Mouse (Mus musculus): ENCODE data around the gene Myo7a. TPM values are rescaled to one million over a fixed set of nuclear protein-coding genes. Genes with fewer than 3 reads are reported as not detected.
A peak's percentile ranks its signal among the peaks of the same experiment; 100 is the strongest.

Myo7a gene
- polyA plus RNA-seq, 1 experiment from 2014 or later, result 15.9 TPM

DNA sequence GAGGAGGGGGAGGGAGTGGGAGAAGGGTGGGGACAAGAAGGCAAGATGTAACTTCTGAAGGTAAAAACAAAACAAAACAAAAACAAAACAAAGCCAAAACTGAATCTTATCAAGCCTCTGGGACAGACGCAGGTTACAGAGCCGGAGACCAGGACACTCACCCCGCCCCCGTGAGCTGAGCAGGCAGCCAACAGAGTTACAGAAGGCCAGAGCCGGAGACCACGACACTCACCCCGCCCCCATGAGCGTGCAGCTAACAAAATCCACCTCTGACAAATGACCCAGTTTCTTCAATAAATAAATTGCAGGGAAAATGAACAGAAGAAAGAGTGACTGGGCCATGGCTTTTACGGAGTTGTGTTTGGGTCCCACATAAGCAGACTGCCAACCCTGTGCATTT is 19.9 kb upstream of the Myo7a start:
- Histone ChIP-seq H3K36me3 (no peaks in the 10 kb centered on the region), H3K9me3 (no peaks in the 10 kb centered on the region), H3K27me3 (no peaks in the 10 kb centered on the region), H3K9ac (replicated peaks) (no peak overlapping the region), H3K4me3 (no peak overlapping the region), H3K4me2 (replicated peaks) (no peak overlapping the region), H3K27ac (replicated peaks) (no peak overlapping the region), H3K4me1 (peaks cover 4% of the 10 kb centered on the region)
- WGBS, result 20% methylated on average over 9 of the region's 9 CpGs
- no peak for ATAC-seq (replicated peaks)

DNA sequence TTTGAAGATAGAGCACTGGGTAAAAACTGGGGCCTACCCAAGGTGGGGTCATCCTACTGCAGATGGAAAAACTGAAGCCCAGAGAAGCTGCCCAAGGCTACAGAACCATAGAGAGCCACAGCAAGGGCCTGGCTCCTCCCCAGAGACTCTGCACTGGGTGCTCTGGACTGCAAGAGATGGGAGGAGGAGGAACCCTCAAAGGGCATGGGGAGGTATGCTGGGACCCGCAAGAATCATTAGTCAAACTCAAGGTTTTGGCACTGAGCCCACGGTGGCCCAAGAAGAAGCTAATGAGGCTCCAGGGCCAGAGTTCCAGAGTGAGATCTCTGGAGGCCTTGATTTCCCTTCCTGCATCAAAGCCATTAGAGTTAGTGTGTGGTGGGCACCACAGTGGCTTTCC is 18.7 kb upstream of the Myo7a start:
- Histone ChIP-seq H3K27ac (replicated peaks) (no peak overlapping the region), H3K27me3 (no peaks in the 10 kb centered on the region), H3K9ac (replicated peaks) (no peak overlapping the region), H3K9me3 (no peaks in the 10 kb centered on the region), H3K4me2 (replicated peaks) (no peak overlapping the region), H3K4me3 (no peak overlapping the region), H3K4me1 (peaks cover 4% of the 10 kb centered on the region), H3K36me3 (no peaks in the 10 kb centered on the region)
- ATAC-seq (replicated peaks), result no peak
- WGBS, result 50% methylated on average over 2 of the region's 2 CpGs

DNA sequence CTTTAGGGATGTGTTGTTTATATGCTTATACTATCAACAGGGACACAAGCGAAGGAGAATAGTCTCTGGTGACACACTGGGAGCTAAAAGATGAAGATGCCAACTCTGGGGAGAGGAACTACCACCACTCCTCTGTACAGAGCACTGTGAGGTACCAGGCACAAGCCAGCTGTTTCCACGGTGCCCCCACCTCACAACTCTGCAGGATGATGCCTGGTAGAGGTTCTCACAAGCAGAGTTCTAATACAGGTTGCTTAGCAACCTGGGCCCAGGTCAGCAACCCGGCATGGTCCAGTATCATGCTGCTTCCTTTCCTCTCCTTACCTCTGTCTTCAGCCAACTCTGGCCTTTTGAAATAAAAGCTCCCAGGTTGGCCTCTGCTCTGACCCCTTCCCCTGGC is 18.3 kb upstream of the Myo7a start:
- Histone ChIP-seq H3K36me3 (no peaks in the 10 kb centered on the region), H3K4me3 (no peak overlapping the region), H3K27me3 (no peaks in the 10 kb centered on the region), H3K4me2 (replicated peaks) (no peak overlapping the region), H3K9ac (replicated peaks) (no peak overlapping the region), H3K4me1 (peaks cover 4% of the 10 kb centered on the region), H3K27ac (replicated peaks) (no peak overlapping the region), H3K9me3 (no peaks in the 10 kb centered on the region)
- WGBS, result 44% methylated on average over 3 of the region's 3 CpGs
- 0 out of 2 replicates have a peak, but pooled peaks have one; percentile 39 for ATAC-seq (replicated peaks)

DNA sequence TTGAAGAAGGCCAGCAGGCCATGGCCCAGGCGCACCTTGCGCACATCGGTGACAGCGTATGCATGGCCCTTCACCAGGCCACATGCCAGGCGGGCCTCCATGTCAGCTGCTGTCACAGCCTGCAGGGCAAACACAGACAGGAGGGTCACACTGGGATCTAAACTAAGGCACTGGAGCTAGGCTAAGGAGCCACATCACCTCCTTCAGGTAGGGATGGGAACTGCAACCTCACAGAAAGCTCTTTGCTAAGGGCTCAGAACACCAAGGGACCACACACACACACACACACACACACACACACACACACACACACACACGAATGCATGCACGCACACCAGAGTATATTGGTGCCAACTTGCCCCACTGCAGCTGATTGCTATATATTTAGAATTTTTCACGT is 12.4 kb upstream of the Myo7a start:
- H3K9ac ChIP-seq (replicated peaks), result no peak overlapping the region
- H3K36me3 ChIP-seq, result 0 out of 2 replicates have a peak, but pooled peaks cover 3% of the 10 kb centered on the region
- H3K4me1 ChIP-seq, result no peaks in the 10 kb centered on the region
- H3K27me3 ChIP-seq, result no peaks in the 10 kb centered on the region
- no peak overlapping the region for H3K27ac ChIP-seq (replicated peaks)
- H3K4me3 ChIP-seq, result no peak overlapping the region
- H3K4me2 ChIP-seq (replicated peaks), result no peak overlapping the region
- H3K9me3 ChIP-seq, result no peaks in the 10 kb centered on the region
- ATAC-seq (replicated peaks), result no peak
- WGBS, result 92% methylated on average over 8 of the region's 8 CpGs

DNA sequence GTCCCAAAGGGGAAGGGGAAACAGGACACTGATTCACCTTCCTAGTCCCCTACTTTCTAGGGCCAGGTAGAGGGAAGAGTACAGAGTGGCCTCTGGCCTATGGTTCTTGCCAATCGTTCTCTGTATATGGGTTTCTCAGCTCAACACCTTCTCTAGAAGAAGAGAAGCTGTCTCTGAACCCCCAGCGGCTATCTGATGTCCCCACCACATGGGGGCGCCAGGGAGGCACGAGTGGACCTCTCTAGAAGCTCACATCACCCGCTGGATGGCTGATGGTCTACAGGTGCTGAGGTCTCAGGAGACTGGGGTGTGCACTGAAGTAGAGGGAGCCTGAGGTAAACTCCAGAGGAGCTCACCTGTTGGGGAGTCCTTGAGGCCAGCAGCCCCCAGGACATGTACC is 6.1 kb upstream of the Myo7a start:
- H3K27ac ChIP-seq (replicated peaks), result no peak overlapping the region
- no peaks in the 10 kb centered on the region for H3K27me3 ChIP-seq
- H3K4me2 ChIP-seq (replicated peaks), result no peak overlapping the region
- H3K4me3 ChIP-seq, result no peak overlapping the region
- H3K9me3 ChIP-seq, result no peaks in the 10 kb centered on the region
- WGBS, result 37% methylated on average over 5 of the region's 5 CpGs
- no peak for ATAC-seq (replicated peaks)
- H3K36me3 ChIP-seq, result 0 out of 2 replicates have a peak, but pooled peaks cover 3% of the 10 kb centered on the region
- H3K9ac ChIP-seq (replicated peaks), result no peak overlapping the region
- H3K4me1 ChIP-seq, result peaks cover 2% of the 10 kb centered on the region; the same call in 1 of the 2 replicates

DNA sequence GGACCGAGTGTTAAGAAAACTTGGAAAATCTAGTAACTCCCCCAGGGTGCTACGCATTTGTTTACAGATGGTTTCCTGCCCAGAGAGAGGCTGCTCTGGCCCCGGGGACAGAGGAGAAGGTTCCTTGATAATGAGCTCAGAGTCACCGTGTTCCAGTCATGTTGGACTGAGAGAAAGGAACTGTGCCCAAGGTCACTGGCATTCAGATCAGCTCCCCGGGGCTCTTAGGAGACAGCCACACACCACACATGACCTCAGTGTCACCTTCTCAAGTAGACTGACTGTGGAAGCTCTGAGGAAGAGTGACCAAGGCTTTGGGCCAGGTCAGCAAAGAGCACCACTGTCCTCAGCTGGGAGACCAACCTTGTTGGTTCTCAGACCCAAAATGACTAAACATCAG is 5.4 kb upstream of the Myo7a start:
- H3K27ac ChIP-seq (replicated peaks), result no peak overlapping the region
- no peak overlapping the region for H3K4me3 ChIP-seq
- no peak overlapping the region for H3K4me2 ChIP-seq (replicated peaks)
- peaks cover 3% of the 10 kb centered on the region; the same call in 1 of the 2 replicates for H3K4me1 ChIP-seq
- H3K9ac ChIP-seq (replicated peaks), result no peak overlapping the region
- WGBS, result 74% methylated on average over 5 of the region's 5 CpGs
- H3K27me3 ChIP-seq, result no peaks in the 10 kb centered on the region
- ATAC-seq (replicated peaks), result no peak
- H3K9me3 ChIP-seq, result no peaks in the 10 kb centered on the region
- H3K36me3 ChIP-seq, result 0 out of 2 replicates have a peak, but pooled peaks cover 3% of the 10 kb centered on the region

DNA sequence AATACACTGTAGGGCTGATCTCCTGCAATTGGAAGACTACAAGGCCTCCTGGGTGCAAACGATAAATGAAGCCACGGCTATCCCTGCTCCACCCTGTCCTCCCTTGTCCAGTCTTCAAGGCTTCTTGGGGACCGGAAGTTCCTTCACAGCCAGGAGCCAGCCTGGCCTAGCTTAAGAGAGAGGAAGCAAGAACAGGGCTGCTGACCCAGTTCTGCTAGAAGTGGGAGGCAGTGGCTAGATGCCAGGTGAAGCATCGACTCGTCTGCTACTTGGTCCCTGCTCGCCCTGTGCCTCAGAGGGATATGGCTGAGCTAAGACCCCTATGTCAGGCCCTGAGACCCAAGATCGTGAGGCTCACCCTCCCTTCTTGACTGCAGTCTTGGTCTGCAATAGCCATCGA is 2.3 kb upstream of the Myo7a start:
- no peaks in the 10 kb centered on the region for H3K27me3 ChIP-seq

DNA sequence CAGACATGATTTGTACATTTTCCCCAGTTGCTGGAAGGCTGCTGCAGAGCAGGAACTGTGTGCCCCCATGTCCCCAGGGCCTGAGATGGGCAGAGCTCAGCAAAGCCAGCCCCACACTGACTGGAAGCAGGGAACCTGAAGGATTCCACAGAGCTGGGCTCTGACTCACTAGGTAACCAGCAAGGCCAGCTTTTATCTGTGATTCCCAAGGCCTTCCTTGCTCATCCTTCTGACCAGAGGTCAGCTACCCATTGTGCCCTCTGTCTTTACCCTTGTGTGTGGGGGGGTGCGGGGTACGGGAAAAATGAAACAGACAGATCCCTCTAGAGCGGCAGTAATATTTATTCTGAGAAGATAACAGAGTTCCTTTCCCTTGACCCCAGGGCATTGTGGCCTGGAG is 1.9 kb upstream of the Myo7a start:
- H3K27me3 ChIP-seq, result no peaks in the 10 kb centered on the region
- 89% methylated on average over 3 of the region's 3 CpGs for WGBS
- H3K36me3 ChIP-seq, result no peaks in the 10 kb centered on the region
- no peak overlapping the region for H3K27ac ChIP-seq (replicated peaks)
- H3K9me3 ChIP-seq, result no peaks in the 10 kb centered on the region
- H3K4me1 ChIP-seq, result peaks cover 3% of the 10 kb centered on the region; the same call in 1 of the 2 replicates
- ATAC-seq (replicated peaks), result no peak
- no peak overlapping the region for H3K9ac ChIP-seq (replicated peaks)
- H3K4me3 ChIP-seq, result no peak overlapping the region
- no peak overlapping the region for H3K4me2 ChIP-seq (replicated peaks)

More for the DNA sequence above, 2.3 kb upstream of the Myo7a start:
- no peak overlapping the region for H3K27ac ChIP-seq (replicated peaks)
- ATAC-seq (replicated peaks), result no peak
- no peaks in the 10 kb centered on the region for H3K36me3 ChIP-seq
- WGBS, result 84% methylated on average over 8 of the region's 8 CpGs
- H3K9ac ChIP-seq (replicated peaks), result no peak overlapping the region
- H3K4me1 ChIP-seq, result peaks cover 3% of the 10 kb centered on the region; the same call in 1 of the 2 replicates
- H3K4me3 ChIP-seq, result no peak overlapping the region
- no peaks in the 10 kb centered on the region for H3K9me3 ChIP-seq
- H3K4me2 ChIP-seq (replicated peaks), result no peak overlapping the region

DNA sequence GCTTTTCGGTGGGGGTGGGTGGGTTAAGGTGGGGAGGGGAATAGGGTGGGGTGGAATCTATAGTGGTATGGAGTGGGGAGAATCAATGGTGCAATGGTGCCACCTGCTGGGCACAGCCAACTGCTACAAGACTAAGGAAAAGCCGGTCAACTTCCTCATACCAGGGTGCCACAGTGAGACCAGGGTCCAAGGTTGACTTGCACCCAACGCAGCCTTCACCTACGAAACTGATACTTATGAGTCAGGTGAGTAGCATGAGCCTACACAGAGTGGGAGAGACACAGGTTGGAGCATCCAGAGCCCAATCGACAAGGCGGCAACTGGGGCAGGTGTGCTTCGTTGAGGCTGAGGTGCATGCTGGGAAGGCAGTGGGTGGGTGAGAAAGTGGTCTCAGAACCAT is 1.0 kb upstream of the Myo7a start:
- Histone ChIP-seq H3K9ac (replicated peaks) (no peak overlapping the region), H3K9me3 (no peaks in the 10 kb centered on the region), H3K4me1 (peaks cover 3% of the 10 kb centered on the region; the same call in 1 of the 2 replicates), H3K27me3 (no peaks in the 10 kb centered on the region), H3K36me3 (no peaks in the 10 kb centered on the region), H3K27ac (replicated peaks) (no peak overlapping the region), H3K4me2 (replicated peaks) (peak overlapping the region; percentile 39), H3K4me3 (peak overlapping the region; percentile 19)
- whole genome bisulfite sequencing, result 11% methylated on average over 7 of the region's 7 CpGs
- peak; percentile 84 for ATAC-seq (replicated peaks)

DNA sequence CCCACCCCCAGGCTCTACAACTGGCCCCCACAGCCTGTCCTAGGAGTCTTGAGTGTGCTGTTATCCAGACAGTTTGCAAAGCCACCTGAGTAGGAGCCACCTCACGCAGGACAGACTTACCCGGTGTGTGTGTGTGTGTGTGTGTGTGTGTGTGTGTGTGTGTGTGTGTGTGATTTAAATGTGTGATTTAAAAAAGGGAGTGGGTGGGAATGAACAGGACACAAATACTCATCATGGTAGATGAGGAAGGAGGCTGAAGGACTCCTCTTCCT is 573 bp upstream of the Myo7a start:
- H3K9me3 ChIP-seq, result no peaks in the 10 kb centered on the region
- no peaks in the 10 kb centered on the region for H3K27me3 ChIP-seq
- peaks cover 3% of the 10 kb centered on the region; the same call in 1 of the 2 replicates for H3K4me1 ChIP-seq
- H3K4me3 ChIP-seq, result no peak overlapping the region
- H3K4me2 ChIP-seq (replicated peaks), result no peak overlapping the region
- no peak overlapping the region for H3K9ac ChIP-seq (replicated peaks)
- H3K36me3 ChIP-seq, result no peaks in the 10 kb centered on the region
- peak; percentile 27; the same call in 1 of the 2 replicates for ATAC-seq (replicated peaks)
- H3K27ac ChIP-seq (replicated peaks), result no peak overlapping the region
- 78% methylated on average over 2 of the region's 2 CpGs for WGBS

DNA sequence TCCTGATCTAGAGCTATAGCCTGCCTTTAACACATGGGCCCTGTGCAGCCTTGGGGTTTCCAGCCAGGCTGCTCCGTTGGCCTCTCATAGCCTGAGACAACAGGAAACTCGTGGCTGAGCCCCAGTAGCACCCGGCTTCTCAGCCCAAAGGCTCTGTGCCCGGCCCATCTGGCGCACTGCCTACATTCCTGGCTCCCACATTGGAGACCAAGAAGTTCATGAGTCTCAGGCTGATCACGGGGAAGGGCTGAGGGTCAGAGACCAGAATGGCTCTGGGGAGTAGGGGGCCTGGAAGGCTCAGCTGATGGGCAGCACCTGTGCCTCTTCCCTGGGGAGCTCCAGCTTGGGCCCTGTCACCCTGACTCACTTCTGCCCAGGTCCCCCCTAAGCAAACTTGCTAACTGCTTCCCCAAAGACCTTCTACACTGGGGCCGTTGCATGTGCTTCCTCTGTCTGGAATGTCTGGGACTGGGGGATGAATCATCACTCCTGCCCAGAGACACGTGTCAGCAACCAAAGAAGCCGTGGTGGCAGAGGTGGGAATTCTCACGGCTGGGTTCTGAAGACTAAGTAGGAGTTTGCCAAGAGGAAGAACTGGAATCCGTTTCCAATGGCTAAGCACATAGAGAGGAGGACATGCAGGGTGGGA is 2.2 kb downstream of the Myo7a start:
- Histone ChIP-seq H3K4me1 (peaks cover 3% of the 10 kb centered on the region; the same call in 1 of the 2 replicates), H3K9me3 (no peaks in the 10 kb centered on the region), H3K36me3 (no peaks in the 10 kb centered on the region), H3K27ac (replicated peaks) (no peak overlapping the region), H3K9ac (replicated peaks) (no peak overlapping the region), H3K27me3 (no peaks in the 10 kb centered on the region), H3K4me3 (no peak overlapping the region), H3K4me2 (replicated peaks) (no peak overlapping the region)
- no peak for ATAC-seq (replicated peaks)
- 63% methylated on average over 11 of the region's 11 CpGs for WGBS

DNA sequence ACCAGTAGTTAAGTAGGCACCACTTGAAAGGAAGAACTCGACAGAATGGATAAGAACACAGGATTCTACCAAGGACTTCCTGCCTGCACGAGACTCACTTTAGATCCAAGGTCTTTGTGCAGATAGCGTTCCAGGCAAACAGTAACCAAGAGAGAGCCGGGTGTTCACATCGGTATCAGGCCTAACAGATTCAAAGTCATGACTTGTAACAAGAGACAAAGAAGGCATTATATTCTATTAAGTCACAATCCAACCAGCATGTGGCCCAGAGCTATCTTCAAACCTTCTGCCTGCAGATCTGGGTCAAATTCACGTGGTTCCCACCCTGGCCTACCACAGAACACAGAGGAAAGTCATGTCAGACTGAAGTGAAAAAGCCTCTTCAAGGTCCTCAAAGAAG is 4.7 kb downstream of the Myo7a start:
- 0 out of 2 replicates have a peak, but pooled peaks cover 5% of the 10 kb centered on the region for H3K27me3 ChIP-seq
- ATAC-seq (replicated peaks), result no peak
- no peak overlapping the region for H3K4me2 ChIP-seq (replicated peaks)
- no peaks in the 10 kb centered on the region for H3K9me3 ChIP-seq
- H3K9ac ChIP-seq (replicated peaks), result no peak overlapping the region
- H3K36me3 ChIP-seq, result no peaks in the 10 kb centered on the region
- H3K4me1 ChIP-seq, result peaks cover 5% of the 10 kb centered on the region
- 74% methylated on average over 6 of the region's 6 CpGs for whole genome bisulfite sequencing
- H3K4me3 ChIP-seq, result no peak overlapping the region
- no peak overlapping the region for H3K27ac ChIP-seq (replicated peaks)

DNA sequence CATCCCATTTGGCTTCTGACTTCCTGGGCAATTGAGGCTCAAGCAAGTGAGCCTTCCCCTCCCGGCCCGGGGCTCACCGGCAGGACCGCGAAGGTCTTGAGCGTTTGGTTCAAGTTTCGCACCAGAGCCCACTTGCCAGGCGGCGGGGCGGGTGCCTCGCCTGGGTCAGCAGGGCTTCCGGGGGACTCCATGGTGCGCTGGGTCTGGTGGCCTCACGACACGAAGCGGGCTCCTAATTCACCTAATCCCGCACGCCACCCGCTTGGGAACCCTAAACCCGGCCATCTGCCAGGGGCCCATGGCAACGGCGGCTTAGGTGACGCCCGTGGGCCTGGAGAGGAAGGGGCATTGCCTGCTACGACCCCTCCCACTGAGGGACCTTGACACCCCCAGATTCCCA is 8.1 kb downstream of the Myo7a start:
- WGBS, result 4% methylated on average over 25 of the region's 25 CpGs
- no peak for ATAC-seq (replicated peaks)
- no peaks in the 10 kb centered on the region for H3K9me3 ChIP-seq
- H3K27ac ChIP-seq (replicated peaks), result no peak overlapping the region
- H3K4me1 ChIP-seq, result peaks cover 5% of the 10 kb centered on the region
- 0 out of 2 replicates have a peak, but pooled peaks cover 5% of the 10 kb centered on the region for H3K27me3 ChIP-seq
- no peak overlapping the region for H3K4me3 ChIP-seq
- peak overlapping the region; percentile 26 for H3K4me2 ChIP-seq (replicated peaks)
- H3K36me3 ChIP-seq, result no peaks in the 10 kb centered on the region
- H3K9ac ChIP-seq (replicated peaks), result no peak overlapping the region

Data from forebrain, embryonic 15.5 days (tissue).